Mouse (Mus musculus): Measurements from ENCODE around the gene Zcchc7. TPM values are rescaled to one million over a fixed set of nuclear protein-coding genes. Genes with fewer than 3 reads are reported as not detected.
A peak's percentile ranks its signal among the peaks of the same experiment; 100 is the strongest.

The Zcchc7 gene
- polyA plus RNA-seq (2012; ENCODE audit: insufficient read depth, insufficient read length, missing spikeins): 35.6 and 48.9 TPM in 2 replicates

GRCm38 (mm10) chr4:44755553-44756133 lies at the start of gene Zcchc7:
Gene Zcchc7 (plus strand): TSS chr4:44755877.
- TF ChIP-seq CTCF (IDR thresholded peaks at IDR 0.05; ENCODE audit: low read depth, low read length) (no peak), POLR2A (IDR thresholded peaks at IDR 0.05; ENCODE audit: borderline replicate concordance, low read depth, low read length) (no peak)

DNA sequence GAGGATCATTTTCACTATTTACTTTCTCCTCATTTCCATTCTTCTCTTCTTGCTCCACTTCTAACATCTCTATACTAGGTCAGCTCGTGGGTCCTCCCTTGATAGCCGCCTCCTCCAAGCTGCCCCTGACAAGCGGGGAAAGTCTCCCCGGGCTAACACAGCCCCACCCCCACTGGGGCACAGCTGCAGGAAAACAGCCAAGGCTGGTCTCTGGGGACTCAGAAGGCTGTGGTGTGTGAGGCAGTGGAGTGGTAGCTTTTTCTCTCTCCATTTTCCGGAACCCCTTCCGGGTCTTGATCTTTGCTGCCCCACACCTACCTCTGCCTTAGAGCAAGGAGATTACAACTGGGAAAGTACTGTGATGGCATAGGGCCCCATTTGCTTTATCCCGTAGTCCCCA lies 49.7 kb upstream of the Zcchc7 start:
- Histone ChIP-seq H3K27ac (ENCODE audit: insufficient read depth, low read depth, low read length) (no peak overlapping the region), H3K4me1 (ENCODE audit: control insufficient read depth, insufficient read depth, low read length) (no peaks in the 10 kb centered on the region), H3K4me3 (ENCODE audit: insufficient read depth, low read length) (no peak overlapping the region)
- TF ChIP-seq POLR2A (IDR thresholded peaks at IDR 0.05; ENCODE audit: borderline replicate concordance, low read depth, low read length) (no peak), CTCF (IDR thresholded peaks at IDR 0.05; ENCODE audit: low read depth, low read length) (no peak)

More at GRCm38 (mm10) chr4:44755553-44756133, at the start of gene Zcchc7:
- Histone ChIP-seq H3K27ac (ENCODE audit: insufficient read depth, low read depth, low read length) (peak within 1 kb of the TSS; percentile 69), H3K4me1 (ENCODE audit: control insufficient read depth, insufficient read depth, low read length) (peaks cover 2% of the 10 kb centered on the region), H3K4me3 (ENCODE audit: insufficient read depth, low read length) (peak within 1 kb of the TSS; percentile 72)

DNA sequence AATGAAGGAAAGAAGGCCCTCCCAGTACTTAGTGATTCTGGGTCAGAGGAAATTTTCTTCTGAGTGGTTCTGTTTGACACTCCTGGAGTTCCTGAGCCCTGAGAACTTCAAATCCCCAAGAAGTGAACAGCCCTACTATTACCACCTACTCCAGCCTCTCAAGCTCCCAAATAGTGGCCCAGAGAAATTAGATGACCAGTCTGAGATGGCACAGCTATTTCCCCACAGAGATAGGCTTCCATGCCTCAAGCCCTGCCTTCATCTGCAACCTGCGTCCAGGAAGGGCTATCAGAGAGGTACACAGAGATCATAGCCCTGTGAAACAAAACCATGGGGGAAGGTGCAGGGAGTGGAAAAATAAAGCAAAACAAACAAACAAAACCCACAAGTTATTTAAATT lies 48.8 kb upstream of the Zcchc7 start:
- Histone ChIP-seq H3K4me3 (ENCODE audit: insufficient read depth, low read length) (no peak overlapping the region), H3K4me1 (ENCODE audit: control insufficient read depth, insufficient read depth, low read length) (no peaks in the 10 kb centered on the region), H3K27ac (ENCODE audit: insufficient read depth, low read depth, low read length) (no peak overlapping the region)
- TF ChIP-seq POLR2A (IDR thresholded peaks at IDR 0.05; ENCODE audit: borderline replicate concordance, low read depth, low read length): no peak
- no peak for TF ChIP-seq CTCF (IDR thresholded peaks at IDR 0.05; ENCODE audit: low read depth, low read length)

DNA sequence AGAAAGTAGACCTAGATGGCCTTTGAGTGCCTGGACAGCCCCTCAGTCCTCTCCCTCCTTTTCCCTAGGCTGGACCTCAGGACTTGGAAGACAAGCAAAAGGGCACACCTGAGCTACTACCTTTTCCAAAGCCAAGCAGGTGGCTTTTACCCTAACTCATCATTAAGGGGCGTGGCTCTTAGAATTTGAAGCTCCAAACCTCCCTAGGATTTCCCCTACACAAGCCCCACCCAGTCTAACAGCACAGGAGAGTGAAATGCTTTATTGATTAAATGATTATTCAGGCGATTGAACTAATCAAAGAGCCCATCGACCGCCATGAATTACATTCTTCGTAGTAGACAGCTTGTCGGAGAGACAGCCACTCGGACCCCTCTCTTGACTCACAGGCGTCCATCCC lies 47.4 kb upstream of the Zcchc7 start:
- H3K27ac ChIP-seq (ENCODE audit: insufficient read depth, low read depth, low read length): no peak overlapping the region
- H3K4me3 ChIP-seq (ENCODE audit: insufficient read depth, low read length): no peak overlapping the region
- TF ChIP-seq CTCF (IDR thresholded peaks at IDR 0.05; ENCODE audit: low read depth, low read length) (no peak), POLR2A (IDR thresholded peaks at IDR 0.05; ENCODE audit: borderline replicate concordance, low read depth, low read length) (no peak)
- H3K4me1 ChIP-seq (ENCODE audit: control insufficient read depth, insufficient read depth, low read length): no peaks in the 10 kb centered on the region

- Histone ChIP-seq H3K4me3 (ENCODE audit: insufficient read depth, low read length) (no peak overlapping the region), H3K4me1 (ENCODE audit: control insufficient read depth, insufficient read depth, low read length) (no peaks in the 10 kb centered on the region), H3K27ac (ENCODE audit: insufficient read depth, low read depth, low read length) (no peak overlapping the region)
- no peak for TF ChIP-seq CTCF (IDR thresholded peaks at IDR 0.05; ENCODE audit: low read depth, low read length)
- TF ChIP-seq POLR2A (IDR thresholded peaks at IDR 0.05; ENCODE audit: borderline replicate concordance, low read depth, low read length): no peak
Measured at GRCm38 (mm10) chr4:44709091-44709695, 46.5 kb upstream of the Zcchc7 start.

DNA sequence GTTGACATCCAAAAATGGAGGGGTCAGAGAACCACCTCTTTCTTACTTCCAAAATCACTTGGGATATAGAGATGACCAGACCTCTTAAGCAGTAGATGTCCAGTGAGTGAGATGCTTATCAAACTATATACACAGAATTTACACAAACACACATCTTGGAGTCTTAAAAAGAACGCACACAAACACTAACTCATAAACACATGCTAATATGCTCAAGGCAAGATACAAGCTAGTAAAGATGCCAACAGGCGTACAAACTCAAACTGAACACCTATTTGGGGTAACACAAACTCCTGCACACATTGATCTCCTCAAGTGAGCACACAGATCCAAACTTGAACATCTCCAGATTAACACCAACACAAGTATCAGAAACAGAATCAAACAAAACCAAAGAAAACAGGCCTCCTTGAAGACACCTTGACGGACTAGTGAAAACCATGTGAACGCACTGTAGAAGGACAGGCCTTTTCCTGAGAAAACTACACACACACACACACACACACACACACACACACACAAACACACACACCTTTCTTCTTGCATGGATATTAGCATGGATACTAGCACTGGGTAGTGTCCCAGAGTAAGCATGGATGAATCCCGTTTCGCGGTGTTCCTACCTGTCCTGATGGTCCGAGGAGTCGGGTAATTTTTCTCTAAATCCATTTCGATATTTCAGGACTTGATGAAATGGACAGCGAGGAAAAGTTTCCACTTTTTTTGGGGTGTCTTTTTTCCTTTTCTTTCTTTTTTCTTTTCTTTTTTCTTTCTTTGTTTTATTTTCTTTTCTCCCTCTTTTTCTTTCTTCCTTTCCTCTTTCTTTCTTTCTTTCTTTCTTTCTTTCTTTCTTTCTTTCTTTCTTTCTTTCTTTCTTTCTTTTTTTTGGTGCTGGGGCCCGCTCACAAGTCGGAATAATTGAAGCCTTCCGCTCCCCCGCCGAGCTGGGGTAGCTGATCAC lies 45.7 kb upstream of the Zcchc7 start, which contains the start of gene Pax5:
Gene Pax5, minus strand, starts transcription at position 748 of the 961 bp plus-strand sequence.
- no peak for TF ChIP-seq CTCF (IDR thresholded peaks at IDR 0.05; ENCODE audit: low read depth, low read length)
- no peak for TF ChIP-seq POLR2A (IDR thresholded peaks at IDR 0.05; ENCODE audit: borderline replicate concordance, low read depth, low read length)
- Histone ChIP-seq H3K4me3 (ENCODE audit: insufficient read depth, low read length) (peak within 1 kb of the TSS; percentile 28; the same call in 1 of the 2 replicates), H3K4me1 (ENCODE audit: control insufficient read depth, insufficient read depth, low read length) (no peaks in the 10 kb centered on the region), H3K27ac (ENCODE audit: insufficient read depth, low read depth, low read length) (no peak within 1 kb of the TSS)

- Histone ChIP-seq H3K4me1 (ENCODE audit: control insufficient read depth, insufficient read depth, low read length) (no peaks in the 10 kb centered on the region), H3K27ac (ENCODE audit: insufficient read depth, low read depth, low read length) (no peak overlapping the region), H3K4me3 (ENCODE audit: insufficient read depth, low read length) (peak overlapping the region; percentile 28; the same call in 1 of the 2 replicates)
- TF ChIP-seq CTCF (IDR thresholded peaks at IDR 0.05; ENCODE audit: low read depth, low read length) (no peak), POLR2A (IDR thresholded peaks at IDR 0.05; ENCODE audit: borderline replicate concordance, low read depth, low read length) (no peak)
Measured at GRCm38 (mm10) chr4:44710701-44711097, 45.0 kb upstream of the Zcchc7 start.

GRCm38 (mm10) chr4:44711136-44711900 lies 44.4 kb upstream of the Zcchc7 start:
- TF ChIP-seq CTCF (IDR thresholded peaks at IDR 0.05; ENCODE audit: low read depth, low read length): no peak
- no peak for TF ChIP-seq POLR2A (IDR thresholded peaks at IDR 0.05; ENCODE audit: borderline replicate concordance, low read depth, low read length)
- peak overlapping the region; percentile 28; the same call in 1 of the 2 replicates for H3K4me3 ChIP-seq (ENCODE audit: insufficient read depth, low read length)
- H3K4me1 ChIP-seq (ENCODE audit: control insufficient read depth, insufficient read depth, low read length): no peaks in the 10 kb centered on the region
- no peak overlapping the region for H3K27ac ChIP-seq (ENCODE audit: insufficient read depth, low read depth, low read length)
